Mouse (Mus musculus): ENCODE measurements around the gene Abtb2. TPM values are rescaled to one million over a fixed set of nuclear protein-coding genes. Genes with fewer than 3 reads are reported as not detected.
A peak's percentile ranks its signal among the peaks of the same experiment; 100 is the strongest.

Abtb2 gene
- total and polyA plus RNA-seq, 3 experiments, result 0.05 TPM; not detected in 2

GRCm38 (mm10) chr2:103707056-103707776 is 141.1 kb downstream of the Abtb2 start:
- H3K36me3 ChIP-seq (replicated peaks), result no peaks in the 10 kb centered on the region
- H3K27me3 ChIP-seq (ENCODE audit: insufficient read depth, low read length), result peaks cover 66% of the 10 kb centered on the region
- H3K9me3 ChIP-seq (replicated peaks), result no peaks in the 10 kb centered on the region
- no peak overlapping the region for H3K4me3 ChIP-seq (ENCODE audit: low read depth, low read length)
- no peak for DNase-seq (ENCODE audit: low spot score)
- ATAC-seq (ENCODE audit: extremely low read depth, insufficient number of reproducible peaks, low FRiP score, poor library complexity, severe bottlenecking), result no peak
- peaks cover 48% of the 10 kb centered on the region for H3K4me1 ChIP-seq (ENCODE audit: insufficient read depth, low read depth, low read length)
- TF ChIP-seq POLR2AphosphoS5 (IDR thresholded peaks at IDR 0.05; ENCODE audit: insufficient replicate concordance, low read depth, low read length) (no peak), GATA2 (IDR thresholded peaks at IDR 0.05; ENCODE audit: borderline replicate concordance, low read depth, low read length) (no peak), TAL1 (conservative IDR thresholded peaks at IDR 0.05; ENCODE audit: low read depth, low read length) (no peak), GATA1 (IDR thresholded peaks at IDR 0.05; ENCODE audit: borderline replicate concordance, low read length) (no peak), CTCF (IDR thresholded peaks at IDR 0.05; ENCODE audit: low read depth, low read length) (no peak)

GRCm38 (mm10) chr2:103710849-103711248 is 144.7 kb downstream of the Abtb2 start:
- DNase-seq (ENCODE audit: low spot score) (no peak), ATAC-seq (ENCODE audit: extremely low read depth, insufficient number of reproducible peaks, low FRiP score, poor library complexity, severe bottlenecking) (no peak)
- H3K4me1 ChIP-seq (ENCODE audit: insufficient read depth, low read depth, low read length), result peaks cover 19% of the 10 kb centered on the region
- TF ChIP-seq GATA1 (IDR thresholded peaks at IDR 0.05; ENCODE audit: borderline replicate concordance, low read length) (no peak), TAL1 (conservative IDR thresholded peaks at IDR 0.05; ENCODE audit: low read depth, low read length) (no peak), CTCF (IDR thresholded peaks at IDR 0.05; ENCODE audit: low read depth, low read length) (no peak)
- peaks cover 57% of the 10 kb centered on the region for H3K27me3 ChIP-seq (ENCODE audit: insufficient read depth, low read length)
- no peaks in the 10 kb centered on the region for H3K9me3 ChIP-seq (replicated peaks)
- H3K36me3 ChIP-seq (replicated peaks), result peaks cover 7% of the 10 kb centered on the region
- H3K4me3 ChIP-seq (ENCODE audit: low read depth, low read length), result no peak overlapping the region

GRCm38 (mm10) chr2:103713831-103714230 is 147.7 kb downstream of the Abtb2 start:
- no peak for DNase-seq (ENCODE audit: low spot score)
- Histone ChIP-seq H3K27me3 (ENCODE audit: insufficient read depth, low read length) (peaks cover 39% of the 10 kb centered on the region), H3K36me3 (replicated peaks) (peaks cover 37% of the 10 kb centered on the region)

GRCm38 (mm10) chr2:103714412-103714811 is 148.3 kb downstream of the Abtb2 start:
- TF ChIP-seq CTCF (IDR thresholded peaks at IDR 0.05; ENCODE audit: low read depth, low read length), result no peak
- no peak for TF ChIP-seq GATA2 (IDR thresholded peaks at IDR 0.05; ENCODE audit: borderline replicate concordance, low read depth, low read length)
- Histone ChIP-seq H3K4me3 (ENCODE audit: low read depth, low read length) (no peak overlapping the region), H3K27me3 (ENCODE audit: insufficient read depth, low read length) (peaks cover 33% of the 10 kb centered on the region), H3K4me1 (ENCODE audit: insufficient read depth, low read depth, low read length) (no peaks in the 10 kb centered on the region; the same call in 1 of the 2 replicates), H3K9me3 (replicated peaks) (no peaks in the 10 kb centered on the region), H3K36me3 (replicated peaks) (peaks cover 43% of the 10 kb centered on the region)
- DNase-seq (ENCODE audit: low spot score), result no peak
- ATAC-seq (ENCODE audit: extremely low read depth, insufficient number of reproducible peaks, low FRiP score, poor library complexity, severe bottlenecking), result no peak

More at GRCm38 (mm10) chr2:103713831-103714230, 147.7 kb downstream of the Abtb2 start:
- no peak for TF ChIP-seq GATA2 (IDR thresholded peaks at IDR 0.05; ENCODE audit: borderline replicate concordance, low read depth, low read length)
- no peak for TF ChIP-seq GATA1 (IDR thresholded peaks at IDR 0.05; ENCODE audit: borderline replicate concordance, low read length)
- TF ChIP-seq CTCF (IDR thresholded peaks at IDR 0.05; ENCODE audit: low read depth, low read length), result no peak
- no peak for TF ChIP-seq POLR2AphosphoS5 (IDR thresholded peaks at IDR 0.05; ENCODE audit: insufficient replicate concordance, low read depth, low read length)
- TF ChIP-seq TAL1 (conservative IDR thresholded peaks at IDR 0.05; ENCODE audit: low read depth, low read length), result no peak
- H3K4me3 ChIP-seq (ENCODE audit: low read depth, low read length), result no peak overlapping the region
- ATAC-seq (ENCODE audit: extremely low read depth, insufficient number of reproducible peaks, low FRiP score, poor library complexity, severe bottlenecking), result no peak
- no peaks in the 10 kb centered on the region; the same call in 1 of the 2 replicates for H3K4me1 ChIP-seq (ENCODE audit: insufficient read depth, low read depth, low read length)
- no peaks in the 10 kb centered on the region for H3K9me3 ChIP-seq (replicated peaks)

GRCm38 (mm10) chr2:103718594-103719291 is 152.6 kb downstream of the Abtb2 start:
- Histone ChIP-seq H3K9me3 (replicated peaks) (no peaks in the 10 kb centered on the region), H3K36me3 (replicated peaks) (peaks cover 83% of the 10 kb centered on the region), H3K4me1 (ENCODE audit: insufficient read depth, low read depth, low read length) (no peaks in the 10 kb centered on the region; the same call in 1 of the 2 replicates), H3K4me3 (ENCODE audit: low read depth, low read length) (no peak overlapping the region), H3K27me3 (ENCODE audit: insufficient read depth, low read length) (peaks cover 3% of the 10 kb centered on the region; the same call in 1 of the 2 replicates)
- TF ChIP-seq TAL1 (conservative IDR thresholded peaks at IDR 0.05; ENCODE audit: low read depth, low read length), result no peak
- TF ChIP-seq CTCF (IDR thresholded peaks at IDR 0.05; ENCODE audit: low read depth, low read length), result peak; percentile 79
- ATAC-seq (ENCODE audit: extremely low read depth, insufficient number of reproducible peaks, low FRiP score, poor library complexity, severe bottlenecking) (no peak), DNase-seq (ENCODE audit: low spot score) (peak; percentile 44)

GRCm38 (mm10) chr2:103719292-103719646 is 153.2 kb downstream of the Abtb2 start:
- Histone ChIP-seq H3K27me3 (ENCODE audit: insufficient read depth, low read length) (no peaks in the 10 kb centered on the region; the same call in 1 of the 2 replicates), H3K4me1 (ENCODE audit: insufficient read depth, low read depth, low read length) (no peaks in the 10 kb centered on the region; the same call in 1 of the 2 replicates), H3K9me3 (replicated peaks) (no peaks in the 10 kb centered on the region), H3K4me3 (ENCODE audit: low read depth, low read length) (no peak overlapping the region), H3K36me3 (replicated peaks) (peaks cover 88% of the 10 kb centered on the region)
- TF ChIP-seq GATA2 (IDR thresholded peaks at IDR 0.05; ENCODE audit: borderline replicate concordance, low read depth, low read length), result no peak
- TF ChIP-seq GATA1 (IDR thresholded peaks at IDR 0.05; ENCODE audit: borderline replicate concordance, low read length), result no peak
- DNase-seq (ENCODE audit: low spot score), result no peak
- ATAC-seq (ENCODE audit: extremely low read depth, insufficient number of reproducible peaks, low FRiP score, poor library complexity, severe bottlenecking), result no peak
